Mouse (Mus musculus) megakaryocyte, embryonic 14.5 days (primary cell): ENCODE data around the gene Ddc.

Experiments used
- FLI1 ChIP-seq: IDR thresholded peaks from 2 replicates; pipeline ENCODE4 v1.6.1; 2012; ENCODE audit warnings: low read length, inconsistent platforms, mixed read lengths
- GATA1 ChIP-seq: IDR thresholded peaks from 3 replicates; pipeline ENCODE4 v1.6.1; 2012; ENCODE audit warnings: mixed read lengths, low read length, inconsistent platforms, borderline replicate concordance

- no peak for TF ChIP-seq GATA1
- TF ChIP-seq FLI1: no peak
These were observed 7.1 kb upstream of the Ddc start for GRCm38 (mm10) chr11:11904995-11905394.
